Mouse (Mus musculus) hindbrain, embryonic 10.5 days (tissue): Measurements from ENCODE around the gene Ccp110. TPM values are rescaled to one million over a fixed set of nuclear protein-coding genes. Genes with fewer than 3 reads are reported as not detected.
A peak's percentile ranks its signal among the peaks of the same experiment; 100 is the strongest.

Source experiments
- DNase-seq: peaks from one replicate; pipeline ENCODE4 v3.0.0-alpha.2; 2017; ENCODE audit warnings: low spot score
- H3K27ac ChIP-seq: fragments of 300-500 bp; sonication (generic); 2 replicates; pipeline ENCODE4 v1.5.1; 2016; ENCODE audit warnings: mild to moderate bottlenecking, moderate library complexity
- H3K27me3 ChIP-seq: fragments of 300-500 bp; sonication (generic); 2 replicates; pipeline ENCODE4 v1.6.1; 2016; ENCODE audit warnings: mild to moderate bottlenecking; ENCODE audit not compliant: poor library complexity, insufficient read depth, severe bottlenecking
- H3K36me3 ChIP-seq: fragments of 300-500 bp; sonication (generic); 2 replicates; pipeline ENCODE4 v1.6.1; 2016; ENCODE audit warnings: mild to moderate bottlenecking, moderate library complexity
- H3K4me1 ChIP-seq: fragments of 300-500 bp; sonication (generic); replicated peaks from 2 replicates; pipeline ENCODE4 v1.6.1; 2016; ENCODE audit warnings: mild to moderate bottlenecking
- H3K4me3 ChIP-seq: fragments of 300-500 bp; sonication (generic); 2 replicates; pipeline ENCODE4 v1.5.1; 2016; ENCODE audit warnings: mild to moderate bottlenecking, moderate library complexity
- H3K9me3 ChIP-seq: fragments of 300-500 bp; sonication (generic); 2 replicates; pipeline ENCODE4 v1.6.1; 2016; ENCODE audit warnings: mild to moderate bottlenecking, moderate library complexity
- WGBS: fragments of 180-500 bp; shearing (Covaris S2); methylation state at CpG from one replicate; pipeline ENCODE4 v1.1.7; 2016; 5-methylcytosine and 5-hydroxymethylcytosine counted together
- polyA plus RNA-seq: library from polyadenylated mRNA; unstranded; fragments of >200 nt; fragmentation: Nextera tagmentation; extraction: Ambion mirVana; gene quantifications from 2 replicates; pipeline ENCODE4 v1.2.1, GENCODE M21; 2016

Ccp110 gene
- 28.5 and 34.1 TPM in 2 replicates for polyA plus RNA-seq

DNA sequence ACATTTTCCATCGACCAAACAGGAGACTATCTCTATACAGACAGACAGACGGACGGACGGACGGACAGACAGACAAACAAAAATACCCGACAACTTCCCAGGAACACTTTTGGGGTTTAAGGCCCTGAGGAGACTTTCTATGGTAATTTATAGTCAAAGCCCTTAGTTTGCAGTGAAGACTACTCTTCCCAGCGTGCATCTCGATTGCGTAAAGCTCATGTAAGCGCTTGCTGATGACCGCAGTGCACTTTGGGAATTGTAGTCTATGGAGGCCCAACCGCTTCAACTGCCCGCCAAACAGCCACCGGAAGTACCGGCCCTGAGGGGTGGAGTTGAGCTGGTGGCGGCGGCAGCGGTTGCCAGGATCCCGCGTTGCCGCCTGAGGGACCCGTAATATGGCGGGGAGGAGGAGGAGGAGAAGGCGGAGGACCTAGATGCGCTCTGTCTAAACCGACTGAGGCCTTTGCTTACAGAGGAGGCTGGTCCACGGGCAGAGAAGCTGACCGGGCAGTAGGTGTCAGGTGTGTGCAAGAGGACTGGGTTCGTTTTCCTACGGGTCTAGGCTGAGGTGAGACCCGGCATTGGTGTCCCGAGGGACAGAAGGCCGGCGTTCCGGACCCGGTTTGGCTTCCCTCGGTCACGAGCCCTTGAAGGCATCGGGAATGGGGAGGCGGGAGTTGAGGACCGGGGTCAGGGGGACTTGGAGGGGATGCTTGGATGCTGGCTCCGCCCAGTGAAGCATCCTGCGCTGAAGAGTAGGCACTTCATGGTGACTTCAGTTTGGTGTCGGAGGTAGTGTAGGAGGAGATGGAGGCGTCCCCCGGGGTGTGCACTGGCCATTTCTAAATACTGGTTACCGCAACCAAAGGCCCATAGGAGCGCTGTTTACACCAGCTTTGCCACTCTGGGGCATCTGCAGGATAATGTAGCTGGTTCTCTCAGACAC is at the start of gene Ccp110:
Gene Ccp110, plus strand, starts transcription at position 325 of the 946 bp plus-strand sequence.
- peaks cover 28% of the 10 kb centered on the region for H3K36me3 ChIP-seq
- peak within 1 kb of the TSS; percentile 74 for H3K4me3 ChIP-seq
- under 1% methylated on average over 48 of the region's 48 CpGs for WGBS
- H3K4me1 ChIP-seq: peaks cover 16% of the 10 kb centered on the region
- no peaks in the 10 kb centered on the region for H3K9me3 ChIP-seq
- DNase-seq: peak; percentile 94
- peak within 1 kb of the TSS; percentile 85 for H3K27ac ChIP-seq
- H3K27me3 ChIP-seq: no peaks in the 10 kb centered on the region

DNA sequence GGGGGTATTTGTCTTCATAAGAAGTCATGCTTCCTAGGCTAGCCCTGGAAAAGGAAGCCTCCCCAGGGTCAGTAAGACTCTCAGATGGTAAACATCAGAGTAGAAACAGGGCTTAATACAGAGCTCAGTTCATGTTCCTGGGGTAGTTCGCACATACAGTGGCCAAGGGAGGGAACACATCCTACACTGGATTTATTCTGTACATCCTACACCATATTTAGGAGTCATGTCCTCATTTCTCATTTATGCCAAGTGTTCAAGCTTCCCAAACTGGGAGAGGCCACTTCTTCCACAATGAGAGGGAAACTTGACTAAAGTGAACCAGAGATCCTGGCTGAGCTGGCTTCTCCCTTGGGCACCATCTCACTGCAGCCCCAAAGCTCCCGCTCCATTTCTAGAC is 44.6 kb upstream of the Ccp110 start:
- H3K4me1 ChIP-seq: no peaks in the 10 kb centered on the region
- no peak for DNase-seq
- 92% methylated on average over 2 of the region's 2 CpGs for WGBS
- H3K27me3 ChIP-seq: no peaks in the 10 kb centered on the region
- H3K27ac ChIP-seq: no peak overlapping the region
- no peaks in the 10 kb centered on the region for H3K36me3 ChIP-seq
- H3K9me3 ChIP-seq: peaks cover 10% of the 10 kb centered on the region
- no peak overlapping the region for H3K4me3 ChIP-seq

DNA sequence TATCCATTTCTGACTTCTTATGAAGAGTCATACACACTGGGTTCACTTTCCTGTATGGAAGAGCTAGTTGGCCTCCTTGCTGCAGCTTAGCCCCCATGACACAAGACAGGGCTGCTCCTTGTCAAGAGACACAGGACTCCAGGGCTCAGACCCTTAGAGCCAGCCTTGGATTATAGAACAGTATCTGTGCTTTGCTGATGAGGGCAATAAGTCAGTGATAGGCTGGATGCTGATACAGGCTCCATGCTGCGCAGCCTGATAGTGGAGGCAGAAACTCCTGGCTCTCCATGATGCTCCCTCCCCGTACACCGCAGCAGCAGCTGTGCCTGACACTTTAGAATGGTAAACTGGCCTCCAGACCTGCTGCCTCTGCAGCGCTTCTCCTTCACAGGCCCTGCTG is 42.2 kb upstream of the Ccp110 start:
- Histone ChIP-seq H3K4me3 (no peak overlapping the region), H3K9me3 (no peaks in the 10 kb centered on the region), H3K27me3 (no peaks in the 10 kb centered on the region), H3K36me3 (no peaks in the 10 kb centered on the region), H3K27ac (no peak overlapping the region), H3K4me1 (no peaks in the 10 kb centered on the region)
- DNase-seq: no peak
- WGBS: 71% methylated on average over 4 of the region's 4 CpGs

DNA sequence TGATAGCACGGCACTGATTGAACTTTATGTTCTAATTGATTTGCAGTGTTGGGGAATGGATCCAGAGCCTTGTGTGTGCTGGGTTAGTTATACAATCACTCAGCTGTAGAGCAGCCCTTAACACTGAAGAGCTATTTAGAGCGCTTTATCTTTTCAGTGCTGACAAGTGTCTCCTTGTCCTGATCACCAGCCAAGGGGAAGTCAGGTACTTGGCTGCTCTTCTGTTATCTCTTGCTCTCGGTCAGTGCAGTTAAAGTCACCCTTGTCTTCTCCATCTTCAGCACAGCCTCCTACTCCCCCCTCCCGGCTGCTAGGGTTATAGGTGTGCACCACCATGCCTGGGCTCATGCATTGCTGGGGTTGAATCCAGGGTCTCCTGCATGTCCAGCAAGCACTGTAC is 35.5 kb upstream of the Ccp110 start:
- H3K4me3 ChIP-seq: no peak overlapping the region
- DNase-seq: no peak
- 91% methylated on average over 4 of the region's 4 CpGs for WGBS
- H3K36me3 ChIP-seq: no peaks in the 10 kb centered on the region
- H3K27ac ChIP-seq: no peak overlapping the region
- no peaks in the 10 kb centered on the region for H3K9me3 ChIP-seq
- no peaks in the 10 kb centered on the region for H3K4me1 ChIP-seq
- H3K27me3 ChIP-seq: no peaks in the 10 kb centered on the region

DNA sequence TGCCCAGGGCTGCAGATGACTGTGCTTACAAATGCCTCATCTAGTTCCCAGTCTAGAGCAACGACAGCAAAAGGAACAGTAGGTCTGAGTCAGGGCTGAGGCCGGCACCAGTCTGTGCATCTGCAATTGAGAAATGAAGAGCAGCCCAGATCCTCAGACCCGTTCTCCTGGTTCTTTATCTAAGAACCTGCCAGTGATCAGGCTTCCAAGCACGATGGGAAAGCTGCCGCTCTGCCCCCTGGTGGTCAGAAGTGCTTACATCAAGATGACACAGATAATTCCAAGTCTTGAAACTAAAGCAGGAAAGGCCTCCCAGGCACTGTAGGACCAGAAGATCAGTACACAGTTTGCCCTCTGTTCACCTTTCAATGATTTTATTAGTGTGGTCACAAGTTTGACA is 24.2 kb upstream of the Ccp110 start:
- WGBS: 30% methylated on average over 5 of the region's 5 CpGs
- H3K27ac ChIP-seq: no peak overlapping the region
- H3K36me3 ChIP-seq: peaks cover 66% of the 10 kb centered on the region
- DNase-seq: peak; percentile 81
- H3K9me3 ChIP-seq: no peaks in the 10 kb centered on the region
- H3K4me1 ChIP-seq: 0 out of 2 replicates have a peak, but pooled peaks cover 2% of the 10 kb centered on the region
- no peaks in the 10 kb centered on the region for H3K27me3 ChIP-seq
- H3K4me3 ChIP-seq: no peak overlapping the region

DNA sequence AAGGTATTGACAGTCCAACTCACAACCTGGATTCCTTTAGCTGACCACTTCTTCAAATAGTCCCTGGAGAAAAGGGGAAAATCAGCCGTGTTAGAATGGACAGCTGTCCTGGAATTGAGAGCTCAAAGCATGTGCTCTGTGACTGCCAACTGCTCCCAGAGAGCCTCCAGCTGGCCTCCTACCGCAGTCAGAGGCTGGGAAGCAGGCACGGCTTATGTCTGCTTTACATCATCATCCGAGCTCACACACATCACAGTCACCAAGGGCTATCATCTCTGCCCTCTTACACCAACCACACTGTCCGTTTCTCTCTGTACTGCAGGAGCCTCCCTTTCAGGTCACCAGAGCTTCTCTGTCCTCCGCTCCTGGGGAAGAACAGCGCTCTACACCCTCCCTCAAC is 23.3 kb upstream of the Ccp110 start:
- WGBS: 88% methylated on average over 7 of the region's 7 CpGs
- Histone ChIP-seq H3K9me3 (no peaks in the 10 kb centered on the region), H3K36me3 (peaks cover 73% of the 10 kb centered on the region), H3K27me3 (no peaks in the 10 kb centered on the region), H3K4me1 (0 out of 2 replicates have a peak, but pooled peaks cover 2% of the 10 kb centered on the region), H3K27ac (no peak overlapping the region), H3K4me3 (no peak overlapping the region)
- no peak for DNase-seq

DNA sequence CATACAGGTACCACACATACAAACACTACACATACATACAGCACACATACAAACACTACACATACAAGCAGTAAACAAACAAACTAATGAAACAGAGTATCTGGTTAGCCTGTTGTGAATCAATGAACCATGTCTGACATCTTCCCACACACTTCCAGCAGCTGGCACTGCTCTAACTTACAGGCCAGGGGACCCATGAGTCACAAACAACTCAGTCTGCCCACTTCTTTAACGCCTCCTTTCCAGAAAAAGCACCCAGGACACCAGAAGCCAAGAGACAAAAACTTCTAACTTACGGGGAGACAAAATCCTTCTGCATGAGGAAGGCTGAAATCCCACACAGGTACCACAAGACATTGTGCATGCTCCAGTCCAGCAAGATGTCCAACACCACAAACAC is 21.1 kb upstream of the Ccp110 start:
- Histone ChIP-seq H3K4me3 (no peak overlapping the region), H3K9me3 (no peaks in the 10 kb centered on the region), H3K36me3 (peaks cover 94% of the 10 kb centered on the region), H3K4me1 (no peaks in the 10 kb centered on the region), H3K27me3 (no peaks in the 10 kb centered on the region), H3K27ac (no peak overlapping the region)
- 91% methylated on average over 2 of the region's 2 CpGs for WGBS
- no peak for DNase-seq

DNA sequence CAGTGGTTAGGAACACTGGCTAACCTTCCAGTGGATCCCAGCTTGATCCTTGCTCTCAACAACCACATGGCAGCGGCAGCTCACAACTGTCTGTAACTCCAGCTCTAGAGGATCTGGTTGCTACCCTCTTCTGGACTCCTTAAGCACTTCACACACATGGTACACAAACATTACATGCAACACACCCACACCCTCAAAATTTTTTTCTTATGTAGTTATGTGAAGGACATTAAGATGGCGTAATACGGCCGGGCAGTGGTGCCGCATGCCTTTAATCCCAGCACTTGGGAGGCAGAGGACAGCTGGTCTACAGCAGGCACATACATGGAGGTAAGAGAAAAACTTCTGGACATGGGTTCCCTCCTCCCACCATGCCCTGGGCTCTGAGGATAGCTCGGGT is 16.2 kb upstream of the Ccp110 start:
- Histone ChIP-seq H3K9me3 (no peaks in the 10 kb centered on the region), H3K36me3 (peaks cover 79% of the 10 kb centered on the region), H3K4me3 (no peak overlapping the region), H3K4me1 (no peaks in the 10 kb centered on the region), H3K27ac (no peak overlapping the region), H3K27me3 (no peaks in the 10 kb centered on the region)
- 93% methylated on average over 6 of the region's 6 CpGs for WGBS
- DNase-seq: no peak

DNA sequence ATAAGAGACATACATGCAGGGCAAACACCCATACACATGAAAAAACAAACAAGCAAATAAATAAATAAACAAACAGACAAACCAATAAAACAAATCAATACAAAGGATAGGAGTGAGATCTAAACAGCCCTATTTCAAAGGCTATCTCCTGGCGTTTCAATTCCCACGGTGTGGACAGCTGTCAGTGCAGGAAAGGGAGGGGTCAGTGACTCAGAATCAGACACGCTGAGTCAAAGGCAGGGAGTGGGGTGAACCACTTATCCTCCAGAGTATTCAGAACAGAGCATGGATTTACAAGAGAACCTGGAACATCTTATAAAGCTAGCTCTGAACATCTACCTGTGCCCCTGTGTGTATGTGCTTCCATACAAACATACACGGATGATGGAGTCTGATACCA is 15.2 kb upstream of the Ccp110 start:
- Histone ChIP-seq H3K27me3 (no peaks in the 10 kb centered on the region), H3K4me1 (no peaks in the 10 kb centered on the region), H3K36me3 (peaks cover 79% of the 10 kb centered on the region), H3K9me3 (no peaks in the 10 kb centered on the region), H3K4me3 (no peak overlapping the region), H3K27ac (no peak overlapping the region)
- 85% methylated on average over 4 of the region's 4 CpGs for WGBS
- DNase-seq: no peak

DNA sequence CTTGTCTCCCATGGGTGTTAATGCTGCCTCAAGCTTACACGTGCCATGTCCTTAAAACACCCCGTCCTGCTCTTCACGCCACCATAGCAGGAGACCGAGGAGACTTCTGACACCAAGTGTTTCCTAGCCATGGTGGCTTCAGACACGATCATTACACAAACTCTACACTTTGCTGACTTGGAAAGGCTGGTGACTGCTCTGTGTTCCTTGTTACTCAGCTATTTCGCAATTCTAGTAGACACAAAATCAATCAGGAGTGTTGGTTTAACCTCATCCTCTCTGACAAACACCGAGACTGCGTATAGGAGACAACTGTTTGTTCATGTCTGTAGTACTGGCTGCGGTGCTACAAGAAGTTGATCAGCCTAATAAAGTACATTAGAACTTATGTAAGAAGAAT is 13.5 kb upstream of the Ccp110 start:
- H3K27ac ChIP-seq: no peak overlapping the region
- DNase-seq: no peak
- WGBS: 95% methylated on average over 9 of the region's 9 CpGs
- H3K9me3 ChIP-seq: no peaks in the 10 kb centered on the region
- H3K4me1 ChIP-seq: peaks cover 9% of the 10 kb centered on the region
- no peaks in the 10 kb centered on the region for H3K27me3 ChIP-seq
- no peak overlapping the region for H3K4me3 ChIP-seq
- peaks cover 76% of the 10 kb centered on the region for H3K36me3 ChIP-seq

DNA sequence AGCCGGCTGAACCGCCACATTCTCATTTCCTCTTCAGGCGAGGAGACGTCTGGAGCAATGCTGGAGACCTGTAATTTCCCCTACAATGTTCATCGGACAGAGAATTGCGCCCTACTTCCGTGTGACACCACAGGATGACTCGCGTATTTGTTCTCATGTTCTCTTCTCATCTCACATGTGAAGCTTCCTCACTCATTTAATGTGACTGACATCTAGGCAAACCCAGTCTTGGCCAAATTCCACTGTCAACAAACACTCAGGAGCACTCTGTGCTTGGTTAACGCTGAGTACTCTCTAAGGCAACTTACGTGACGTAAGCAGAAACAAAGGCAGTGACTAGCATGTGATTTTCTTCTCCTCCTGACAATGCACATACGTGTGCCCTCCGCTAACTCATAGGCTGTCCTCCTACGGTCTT is 9.2 kb upstream of the Ccp110 start:
- H3K4me3 ChIP-seq: no peak overlapping the region
- H3K27ac ChIP-seq: no peak overlapping the region
- WGBS: 95% methylated on average over 15 of the region's 15 CpGs
- H3K4me1 ChIP-seq: peaks cover 35% of the 10 kb centered on the region
- peaks cover 5% of the 10 kb centered on the region; the same call in 1 of the 2 replicates for H3K27me3 ChIP-seq
- H3K9me3 ChIP-seq: no peaks in the 10 kb centered on the region
- no peak for DNase-seq
- H3K36me3 ChIP-seq: peaks cover 34% of the 10 kb centered on the region

DNA sequence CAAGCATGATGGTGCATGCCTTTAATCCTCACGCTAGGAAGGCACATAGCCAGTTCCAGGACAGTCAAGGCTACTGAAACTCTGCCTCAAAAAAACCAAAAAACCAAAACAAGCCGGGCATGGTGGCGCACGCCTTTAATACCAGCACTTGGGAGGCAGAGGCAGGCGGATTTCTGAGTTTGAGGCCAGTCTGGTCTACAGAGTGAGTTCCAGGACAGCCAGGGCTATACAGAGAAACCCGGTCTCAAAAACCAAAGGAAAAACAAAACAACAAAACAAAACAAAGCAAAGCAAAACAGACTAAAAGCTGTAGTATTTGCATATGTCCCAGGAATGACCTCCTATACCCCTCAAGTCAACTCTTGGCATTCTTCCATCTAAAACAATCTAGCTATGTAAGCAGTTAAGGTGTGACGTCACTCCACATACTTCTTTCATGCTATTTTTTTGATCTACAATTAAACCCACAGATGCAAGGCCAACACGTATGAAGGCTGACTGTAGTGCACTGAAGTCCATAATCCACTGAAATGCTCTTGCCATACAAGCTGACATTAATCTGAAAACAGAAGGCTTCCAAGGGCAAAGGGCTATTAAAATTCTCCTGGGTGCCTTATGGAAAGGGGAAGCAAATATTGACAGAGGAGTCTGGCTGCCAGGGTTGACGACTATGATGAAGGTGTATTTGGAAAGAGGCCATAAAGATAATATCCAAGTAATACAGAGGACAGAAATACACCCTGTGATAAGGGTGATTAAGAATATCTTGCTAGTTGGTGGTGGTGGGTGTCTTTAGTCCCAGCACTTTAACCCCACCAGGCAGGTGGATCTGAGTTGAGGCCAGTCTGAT is 8.1 kb upstream of the Ccp110 start:
- no peak for DNase-seq
- Histone ChIP-seq H3K9me3 (no peaks in the 10 kb centered on the region), H3K4me3 (peak overlapping the region; percentile 90), H3K4me1 (peaks cover 35% of the 10 kb centered on the region), H3K27me3 (peaks cover 5% of the 10 kb centered on the region; the same call in 1 of the 2 replicates), H3K36me3 (peaks cover 25% of the 10 kb centered on the region), H3K27ac (no peak overlapping the region; the same call in 1 of the 2 replicates)
- WGBS: 92% methylated on average over 9 of the region's 9 CpGs
